Mouse (Mus musculus) myocyte (in vitro differentiated cells): Measurements from ENCODE around the gene Hnrnpul1. TPM values are rescaled to one million over a fixed set of nuclear protein-coding genes. Genes with fewer than 3 reads are reported as not detected.

Experiments
- H3K27me3 ChIP-seq: one replicate; pipeline ENCODE4 v1.6.1; 2011; ENCODE audit not compliant: control insufficient read depth, insufficient read depth, insufficient read length
- H3K36me3 ChIP-seq: one replicate; pipeline ENCODE4 v1.6.1; 2011; ENCODE audit not compliant: control insufficient read depth, insufficient read depth
- H3K4me2 ChIP-seq: one replicate; pipeline ENCODE4 v1.6.1; 2011; ENCODE audit warnings: low read depth, control low read depth
- H3K4me3 ChIP-seq: one replicate; pipeline ENCODE4 v1.5.1; 2011; ENCODE audit warnings: mild to moderate bottlenecking, control low read depth, moderate library complexity
- H3K79me2 ChIP-seq: one replicate; pipeline ENCODE4 v1.6.1; 2011; ENCODE audit not compliant: control insufficient read depth, insufficient read depth
- H3ac ChIP-seq: one replicate; pipeline ENCODE4 v1.6.1; 2011; ENCODE audit not compliant: control insufficient read depth, insufficient read length
- CEBPB ChIP-seq: IDR thresholded peaks from 2 replicates; pipeline ENCODE4 v1.6.1; 2011; ENCODE audit warnings: mild to moderate bottlenecking, moderate library complexity; ENCODE audit not compliant: poor library complexity, insufficient read depth, severe bottlenecking
- E2F4 ChIP-seq: IDR thresholded peaks from one replicate; pipeline ENCODE4 v1.6.1; 2011; ENCODE audit warnings: mild to moderate bottlenecking, control low read depth, moderate library complexity; ENCODE audit not compliant: insufficient read depth
- MAX ChIP-seq: IDR thresholded peaks from one replicate; pipeline ENCODE4 v1.6.1; 2011; ENCODE audit warnings: low read depth, mild to moderate bottlenecking, control low read depth
- MYOD1 ChIP-seq, 3 experiments: IDR thresholded peaks; one replicate each; pipeline ENCODE4 v1.6.1; 2011; ENCODE audit warnings: control low read depth in 2 of 3, low read depth in 2 of 3, mild to moderate bottlenecking in 2 of 3, moderate library complexity in 1 of 3; ENCODE audit not compliant: insufficient read length in 2 of 3, control insufficient read depth in 1 of 3
- MYOG ChIP-seq, 3 experiments: IDR thresholded peaks; one replicate each; pipeline ENCODE4 v1.6.1; 2011; ENCODE audit warnings: control low read depth in 2 of 3, low read depth in 2 of 3, mild to moderate bottlenecking in 2 of 3; ENCODE audit not compliant: insufficient read length in 2 of 3, control insufficient read depth in 1 of 3, insufficient read depth in 1 of 3
- POLR2A ChIP-seq: IDR thresholded peaks from one replicate; pipeline ENCODE4 v1.6.1; 2011; ENCODE audit warnings: low read depth, mild to moderate bottlenecking, control low read depth, moderate library complexity; ENCODE audit not compliant: insufficient read length
- POLR2AphosphoS2 ChIP-seq: IDR thresholded peaks from one replicate; pipeline ENCODE4 v1.6.1; 2011; ENCODE audit warnings: low read depth, control low read depth; ENCODE audit not compliant: insufficient read length
- REST ChIP-seq: IDR thresholded peaks from one replicate; pipeline ENCODE4 v1.6.1; 2011; ENCODE audit warnings: mild to moderate bottlenecking, control low read depth, moderate library complexity; ENCODE audit not compliant: insufficient read depth, insufficient read length
- SRF ChIP-seq: IDR thresholded peaks from one replicate; pipeline ENCODE4 v1.6.1; 2011; ENCODE audit warnings: low read depth; ENCODE audit not compliant: control insufficient read depth, insufficient read length
- TCF12 ChIP-seq: IDR thresholded peaks from one replicate; pipeline ENCODE4 v1.6.1; 2011; ENCODE audit warnings: mild to moderate bottlenecking, control low read depth; ENCODE audit not compliant: poor library complexity, insufficient read depth, severe bottlenecking
- TCF3 ChIP-seq: IDR thresholded peaks from one replicate; pipeline ENCODE4 v1.6.1; 2011; ENCODE audit warnings: low read depth, control low read depth; ENCODE audit not compliant: insufficient read length
- USF1 ChIP-seq: IDR thresholded peaks from one replicate; pipeline ENCODE4 v1.6.1; 2011; ENCODE audit warnings: low read depth, mild to moderate bottlenecking, control low read depth, moderate library complexity
- polyA plus RNA-seq: library from polyadenylated mRNA; unstranded; fragments of >200 nt; fragmentation: generic; extraction: Trizol; gene quantifications from one replicate; pipeline ENCODE4 v1.2.1, GENCODE M21; 2012; ENCODE audit warnings: missing spikeins

Hnrnpul1 gene
- 76.2 TPM for polyA plus RNA-seq

- Histone ChIP-seq H3ac (peak within 1 kb of the TSS; percentile 72), H3K4me2 (peak within 1 kb of the TSS; percentile 100), H3K79me2 (peaks cover 41% of the 10 kb centered on the region), H3K27me3 (no peaks in the 10 kb centered on the region), H3K4me3 (peak within 1 kb of the TSS; percentile 95), H3K36me3 (peaks cover 22% of the 10 kb centered on the region)
- TF ChIP-seq MYOG (IDR thresholded peaks at IDR 0.05; ENCODE audit: control insufficient read depth in 1 of 3, insufficient read depth in 1 of 3, insufficient read length in 2 of 3, low read depth in 2 of 3) (no peak), TCF12 (no peak), E2F4 (peak; percentile 76), USF1 (no peak), POLR2AphosphoS2 (peak; percentile 20), TCF3 (no peak), SRF (no peak), MAX (no peak), CEBPB (no peak), MYOD1 (IDR thresholded peaks at IDR 0.05; ENCODE audit: control insufficient read depth in 1 of 3, insufficient read length in 2 of 3, low read depth in 2 of 3) (no peak), POLR2A (peak; percentile 36), REST (no peak)
Measured at GRCm38 (mm10) chr7:25754738-25755467, at the start of gene Hnrnpul1. Gene Hnrnpul1, minus strand, starts transcription at chr7:25754757.

DNA sequence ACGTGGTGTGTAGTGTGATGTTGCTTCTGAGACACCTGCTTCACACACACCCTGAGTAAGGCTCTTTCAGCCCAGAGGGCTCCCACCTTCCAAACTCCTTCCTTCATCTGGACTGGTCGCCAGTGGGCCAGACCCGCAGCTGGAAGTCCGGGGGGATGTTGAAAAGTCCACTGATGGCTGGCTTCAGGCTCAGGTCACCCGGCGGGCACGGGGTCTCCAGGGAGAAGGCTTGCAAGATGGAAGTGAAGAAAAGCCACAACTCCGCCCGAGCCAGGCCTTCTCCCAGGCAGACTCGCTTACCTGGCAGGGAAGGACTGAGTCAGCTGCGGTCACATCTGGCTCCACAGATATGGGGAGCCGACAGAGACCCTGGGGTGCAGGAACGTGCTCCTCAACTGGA, 48.9 kb upstream of the Hnrnpul1 start:
- TF ChIP-seq POLR2A = no peak
- no peaks in the 10 kb centered on the region for H3K27me3 ChIP-seq
- no peaks in the 10 kb centered on the region for H3K36me3 ChIP-seq
- H3K79me2 ChIP-seq = no peaks in the 10 kb centered on the region
- no peak overlapping the region for H3K4me3 ChIP-seq
- no peak overlapping the region for H3ac ChIP-seq
- H3K4me2 ChIP-seq = no peak overlapping the region

- Histone ChIP-seq H3K4me2 (peak overlapping the region; percentile 63), H3K27me3 (no peaks in the 10 kb centered on the region), H3K4me3 (no peak overlapping the region)
Measured at GRCm38 (mm10) chr7:25802241-25803125, 47.9 kb upstream of the Hnrnpul1 start.

GRCm38 (mm10) chr7:25801031-25801430, 46.5 kb upstream of the Hnrnpul1 start:
- Histone ChIP-seq H3ac (no peak overlapping the region), H3K4me3 (no peak overlapping the region), H3K79me2 (no peaks in the 10 kb centered on the region), H3K27me3 (no peaks in the 10 kb centered on the region), H3K36me3 (no peaks in the 10 kb centered on the region), H3K4me2 (no peak overlapping the region)
- TF ChIP-seq MYOG (IDR thresholded peaks at IDR 0.05; ENCODE audit: control insufficient read depth in 1 of 3, insufficient read depth in 1 of 3, insufficient read length in 2 of 3, low read depth in 2 of 3) (no peak), CEBPB (no peak), USF1 (no peak), MAX (no peak), MYOD1 (IDR thresholded peaks at IDR 0.05; ENCODE audit: control insufficient read depth in 1 of 3, insufficient read length in 2 of 3, low read depth in 2 of 3) (no peak), POLR2A (no peak), TCF12 (no peak), TCF3 (no peak), REST (no peak), POLR2AphosphoS2 (no peak), E2F4 (no peak), SRF (no peak)

More at GRCm38 (mm10) chr7:25802241-25803125, 47.9 kb upstream of the Hnrnpul1 start:
- Histone ChIP-seq H3ac (no peak overlapping the region), H3K79me2 (no peaks in the 10 kb centered on the region), H3K36me3 (no peaks in the 10 kb centered on the region)
- TF ChIP-seq TCF12 (no peak), CEBPB (no peak), SRF (no peak), POLR2AphosphoS2 (peak; percentile 29), MYOG (IDR thresholded peaks at IDR 0.05; ENCODE audit: control insufficient read depth in 1 of 3, insufficient read depth in 1 of 3, insufficient read length in 2 of 3, low read depth in 2 of 3) (no peak), MYOD1 (IDR thresholded peaks at IDR 0.05; ENCODE audit: control insufficient read depth in 1 of 3, insufficient read length in 2 of 3, low read depth in 2 of 3) (peak in 1 of 3 experiments; percentile 31), POLR2A (peak; percentile 48)

DNA sequence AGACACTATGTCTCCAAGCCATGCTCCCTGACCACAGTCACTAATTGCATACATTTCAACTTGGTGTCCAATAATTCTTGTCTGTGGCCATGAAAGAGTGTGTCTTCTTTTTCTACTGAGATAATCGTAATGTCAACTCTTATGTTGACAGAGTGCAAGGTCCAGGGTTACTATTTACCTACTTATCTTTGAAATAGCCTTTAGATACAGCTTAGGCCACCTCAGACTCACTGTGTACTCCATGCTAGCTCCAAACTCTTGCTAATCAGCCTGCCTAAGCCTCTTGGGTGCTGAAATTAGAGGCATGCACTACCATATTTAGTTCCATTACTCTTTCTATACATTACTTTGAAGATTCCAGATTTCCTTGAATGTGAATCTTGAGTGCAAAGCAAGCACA, 44.8 kb upstream of the Hnrnpul1 start:
- Histone ChIP-seq H3K4me3 (no peak overlapping the region), H3K27me3 (no peaks in the 10 kb centered on the region), H3K36me3 (no peaks in the 10 kb centered on the region), H3K4me2 (no peak overlapping the region), H3K79me2 (no peaks in the 10 kb centered on the region), H3ac (no peak overlapping the region)
- no peak for TF ChIP-seq E2F4
- TF ChIP-seq USF1 = no peak
- TF ChIP-seq MAX = no peak
- no peak for TF ChIP-seq POLR2A
- TF ChIP-seq SRF = no peak
- no peak for TF ChIP-seq TCF12
- no peak for TF ChIP-seq MYOD1 (IDR thresholded peaks at IDR 0.05; ENCODE audit: control insufficient read depth in 1 of 3, insufficient read length in 2 of 3, low read depth in 2 of 3)
- no peak for TF ChIP-seq REST
- no peak for TF ChIP-seq MYOG (IDR thresholded peaks at IDR 0.05; ENCODE audit: control insufficient read depth in 1 of 3, insufficient read depth in 1 of 3, insufficient read length in 2 of 3, low read depth in 2 of 3)
